Mouse (Mus musculus) C2C12 (cell line): ENCODE data around the gene Hsd17b13.

ENCODE experiments used
- CTCF ChIP-seq: IDR thresholded peaks from one replicate; pipeline ENCODE4 v1.5.1; 2011; ENCODE audit not compliant: control insufficient read depth, insufficient read depth, insufficient read length
- FOSL1 ChIP-seq: IDR thresholded peaks from one replicate; pipeline ENCODE4 v1.8.0; 2011; ENCODE audit warnings: mild to moderate bottlenecking, low read length; ENCODE audit not compliant: poor library complexity, insufficient read depth, severe bottlenecking
- MAX ChIP-seq: IDR thresholded peaks from one replicate; pipeline ENCODE4 v1.6.1; 2011; ENCODE audit warnings: mild to moderate bottlenecking, control low read depth
- MYOD1 ChIP-seq: IDR thresholded peaks from one replicate; pipeline ENCODE4 v1.6.1; 2011; ENCODE audit warnings: low read depth; ENCODE audit not compliant: control insufficient read depth, insufficient read length
- MYOG ChIP-seq: IDR thresholded peaks from one replicate; pipeline ENCODE4 v1.6.1; 2011; ENCODE audit not compliant: control insufficient read depth, insufficient read length; ENCODE audit errors: extremely low read depth
- USF1 ChIP-seq: IDR thresholded peaks from one replicate; pipeline ENCODE4 v1.6.1; 2011; ENCODE audit warnings: low read depth, mild to moderate bottlenecking, control low read depth, moderate library complexity

DNA sequence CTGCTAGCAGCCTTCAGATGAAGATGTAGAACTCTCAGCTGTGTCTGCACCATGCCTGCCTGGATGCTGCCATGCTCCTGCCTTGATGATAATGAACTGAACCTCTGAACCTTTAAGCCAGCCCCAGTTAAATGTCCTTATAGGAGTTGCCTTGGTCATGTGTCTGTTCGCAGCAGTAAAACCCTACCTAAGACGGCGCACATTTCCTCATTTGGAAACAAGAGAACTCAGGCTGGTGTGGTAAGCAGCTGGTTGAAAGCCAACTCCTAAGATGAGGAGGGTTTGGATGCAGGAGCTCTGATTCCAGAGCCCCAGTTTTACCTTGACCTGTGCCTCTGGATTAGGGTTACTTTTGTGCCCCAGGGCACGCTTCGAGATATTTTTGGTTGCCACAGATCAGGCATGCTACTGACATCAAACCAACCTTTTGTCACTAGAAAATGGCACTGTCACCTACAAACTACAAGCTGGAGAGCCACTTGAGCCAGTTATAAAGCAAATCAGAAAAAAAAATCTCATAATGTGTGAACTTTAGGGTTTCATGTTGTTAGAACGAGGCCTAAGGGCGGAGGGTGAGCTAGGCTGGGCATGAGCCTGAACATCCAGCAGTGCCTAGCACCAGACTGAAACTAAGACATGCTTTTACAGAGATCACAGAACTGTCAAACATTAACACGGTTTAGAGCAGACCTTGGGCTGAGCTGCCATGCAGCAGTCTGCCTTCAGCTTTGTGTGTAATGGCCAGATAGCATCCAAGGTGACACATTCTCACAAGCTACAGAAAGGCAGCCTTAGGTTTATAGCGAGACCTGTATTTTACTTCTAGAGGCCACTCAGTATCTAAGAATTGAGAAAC is 3.7 kb upstream of the Hsd17b13 start:
- TF ChIP-seq CTCF = no peak
- TF ChIP-seq USF1 = no peak
- no peak for TF ChIP-seq MYOG
- no peak for TF ChIP-seq MYOD1
- no peak for TF ChIP-seq MAX
- no peak for TF ChIP-seq FOSL1
